Mouse (Mus musculus): ENCODE measurements around the gene Bicdl1.

Bicdl1 gene

DNA sequence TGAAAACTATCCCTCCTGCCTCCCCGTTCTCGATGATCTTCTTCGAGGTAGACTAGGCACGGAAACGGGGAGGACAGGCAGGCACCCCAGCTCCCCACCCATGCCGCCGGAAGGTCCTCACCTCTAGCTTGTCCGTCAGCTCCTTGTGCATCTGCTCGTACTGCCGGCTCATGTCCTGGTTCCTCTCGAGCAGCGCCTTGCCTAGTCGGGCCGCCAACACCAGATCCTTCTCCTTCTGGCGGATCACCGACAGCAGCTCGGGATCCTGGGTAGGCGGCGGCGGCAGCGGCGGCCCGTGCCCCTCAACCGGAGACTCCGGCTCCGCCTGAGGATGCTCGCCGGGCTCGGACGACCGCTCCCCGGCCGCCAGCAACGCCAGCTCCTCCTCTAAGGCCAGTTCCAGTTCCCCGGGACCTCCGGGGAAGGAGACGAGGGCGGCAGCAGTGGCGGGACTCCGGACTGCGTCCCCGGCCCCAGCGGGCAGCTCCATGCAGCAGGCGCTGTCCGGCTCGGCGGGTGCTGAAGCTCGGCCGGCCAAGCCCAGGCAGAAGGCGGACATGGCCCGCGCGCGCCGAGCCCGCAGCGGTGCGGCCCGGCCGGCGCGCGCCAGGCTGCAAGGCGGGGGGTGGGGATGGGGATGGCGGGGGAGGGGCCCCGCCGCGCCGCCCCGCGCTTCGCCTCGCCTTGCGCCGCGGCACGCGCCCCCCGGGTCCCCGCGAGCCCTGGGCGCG lies at the start of gene Bicdl1:
TSS of gene Bicdl1 (minus strand) at position 621 of the 731 bp plus-strand sequence.
- DNase-seq (ENCODE audit: low read depth, low spot score) = peak; percentile 91

DNA sequence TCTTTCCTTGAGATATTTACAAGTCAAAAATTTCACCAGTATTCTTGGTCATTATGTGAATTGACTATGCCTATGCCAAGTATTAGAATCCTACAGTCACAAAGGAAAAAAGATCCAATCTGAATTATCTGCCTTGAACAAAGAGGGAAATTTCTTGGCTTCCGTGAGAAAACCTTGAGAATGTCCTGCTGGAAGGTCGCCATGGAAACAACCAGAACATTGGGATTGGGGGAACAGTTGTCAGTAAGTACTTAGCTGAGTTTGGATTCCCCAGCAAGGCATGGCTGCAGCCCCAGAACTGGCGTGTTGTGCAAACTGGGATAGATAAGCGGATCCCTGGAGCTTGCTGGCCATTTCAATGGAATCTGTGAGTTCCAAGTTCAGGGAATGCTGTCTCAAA lies 45.5 kb upstream of the Bicdl1 start:
- DNase-seq (ENCODE audit: low read depth, low spot score) = peak; percentile 27

DNA sequence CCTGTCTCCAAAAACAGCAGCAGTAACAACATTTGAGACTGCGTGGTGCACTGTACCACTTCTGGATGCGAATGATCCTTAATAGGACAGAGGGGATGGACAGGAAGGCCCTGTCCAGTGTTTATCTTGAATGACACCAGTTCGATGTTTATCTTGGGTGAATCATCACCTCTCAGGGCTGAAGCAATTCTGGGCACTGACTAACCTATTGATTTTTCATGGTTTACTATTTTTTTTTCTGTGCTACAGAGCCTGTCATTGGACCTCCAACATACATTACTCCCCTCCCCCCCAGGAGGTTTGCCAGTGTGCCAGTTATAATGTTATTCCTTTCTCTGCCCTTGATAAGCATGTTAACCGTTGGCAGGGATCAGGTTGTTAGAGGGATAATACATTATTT lies 43.9 kb upstream of the Bicdl1 start:
- no peak for DNase-seq (ENCODE audit: low read depth, low spot score)

DNA sequence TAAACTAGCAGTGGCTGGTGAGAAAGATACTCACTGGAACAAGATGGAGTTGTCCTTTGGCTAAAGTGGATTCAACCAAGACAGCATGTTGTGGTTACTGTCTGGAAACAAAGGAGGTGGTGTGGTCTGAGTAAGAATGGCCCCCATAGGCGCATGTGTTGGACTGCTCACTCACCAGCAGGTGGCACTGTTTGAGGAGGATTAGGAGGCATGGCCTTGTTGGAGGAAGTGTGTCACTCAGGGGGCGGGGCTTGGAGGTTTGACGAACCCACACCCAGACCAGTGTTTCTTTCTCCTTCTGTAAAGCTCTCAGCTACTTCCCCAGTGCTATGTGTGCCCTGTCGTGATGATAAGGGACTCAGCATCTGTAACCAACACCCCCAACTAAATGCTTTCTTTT lies 38.6 kb upstream of the Bicdl1 start:
- DNase-seq (ENCODE audit: low read depth, low spot score) = peak; percentile 71

DNA sequence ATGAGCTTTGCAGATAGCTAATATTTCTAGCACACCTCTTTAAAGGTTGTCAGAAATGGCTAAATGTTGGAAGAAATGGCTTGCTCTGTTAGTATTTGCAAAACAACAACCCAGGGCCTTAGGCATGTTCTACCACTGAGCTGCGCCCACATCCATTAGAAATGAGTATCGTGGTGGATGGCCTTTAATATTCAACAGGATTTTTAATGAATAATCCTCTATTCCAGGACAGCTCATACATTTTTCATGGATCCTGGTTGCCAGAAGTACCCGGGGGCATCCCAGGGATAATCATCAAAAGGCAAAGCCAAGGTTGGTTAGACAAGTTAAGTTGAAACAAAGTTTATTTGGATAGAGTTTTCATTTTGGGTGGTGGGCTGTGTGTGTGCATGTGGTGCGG lies 37.7 kb upstream of the Bicdl1 start:
- no peak for DNase-seq (ENCODE audit: low read depth, low spot score)

DNA sequence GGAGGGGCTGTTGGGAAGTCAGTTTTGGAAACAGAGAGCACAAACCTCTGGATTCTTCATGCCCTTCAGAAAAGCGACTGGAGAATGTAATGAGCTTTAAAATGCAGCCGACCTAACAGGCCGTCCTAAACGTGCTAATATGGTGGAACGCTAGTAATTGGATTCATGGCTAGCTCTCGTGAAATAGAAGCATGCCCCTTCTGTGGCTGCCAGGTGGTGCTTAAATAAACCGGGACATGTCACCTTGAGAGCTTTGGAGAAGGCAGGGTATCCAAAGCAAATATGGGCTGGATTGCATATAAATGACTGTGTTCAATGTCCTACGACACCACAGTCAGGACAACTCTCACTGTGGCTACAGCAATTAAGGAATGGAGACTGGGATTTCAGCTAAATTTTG lies 35.4 kb upstream of the Bicdl1 start:
- no peak for DNase-seq (ENCODE audit: low read depth, low spot score)

- DNase-seq (ENCODE audit: low read depth, low spot score) = no peak
Measured at GRCm38 (mm10) chr5:115763981-115764380, 32.6 kb upstream of the Bicdl1 start.

DNA sequence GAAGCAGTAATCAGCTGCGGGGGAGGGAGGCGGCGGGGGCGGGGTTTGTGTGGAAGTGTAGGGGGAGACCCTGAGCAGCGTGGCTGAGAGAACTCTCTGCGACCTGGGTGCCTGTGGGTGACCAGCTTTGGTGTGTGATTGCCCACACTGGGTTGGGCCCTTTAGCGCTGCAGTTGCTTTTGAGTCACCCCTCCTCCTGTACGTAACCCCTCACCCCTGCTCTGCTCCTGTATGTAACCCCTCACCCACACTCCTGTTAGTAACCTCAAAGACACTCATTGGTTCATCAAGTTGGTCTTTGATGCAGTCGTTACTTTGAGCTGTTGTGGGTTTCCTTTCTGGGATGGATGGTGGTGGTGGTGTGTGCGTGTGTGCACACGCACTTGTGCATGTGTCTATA lies 29.5 kb upstream of the Bicdl1 start:
- DNase-seq (ENCODE audit: low read depth, low spot score) = no peak

DNA sequence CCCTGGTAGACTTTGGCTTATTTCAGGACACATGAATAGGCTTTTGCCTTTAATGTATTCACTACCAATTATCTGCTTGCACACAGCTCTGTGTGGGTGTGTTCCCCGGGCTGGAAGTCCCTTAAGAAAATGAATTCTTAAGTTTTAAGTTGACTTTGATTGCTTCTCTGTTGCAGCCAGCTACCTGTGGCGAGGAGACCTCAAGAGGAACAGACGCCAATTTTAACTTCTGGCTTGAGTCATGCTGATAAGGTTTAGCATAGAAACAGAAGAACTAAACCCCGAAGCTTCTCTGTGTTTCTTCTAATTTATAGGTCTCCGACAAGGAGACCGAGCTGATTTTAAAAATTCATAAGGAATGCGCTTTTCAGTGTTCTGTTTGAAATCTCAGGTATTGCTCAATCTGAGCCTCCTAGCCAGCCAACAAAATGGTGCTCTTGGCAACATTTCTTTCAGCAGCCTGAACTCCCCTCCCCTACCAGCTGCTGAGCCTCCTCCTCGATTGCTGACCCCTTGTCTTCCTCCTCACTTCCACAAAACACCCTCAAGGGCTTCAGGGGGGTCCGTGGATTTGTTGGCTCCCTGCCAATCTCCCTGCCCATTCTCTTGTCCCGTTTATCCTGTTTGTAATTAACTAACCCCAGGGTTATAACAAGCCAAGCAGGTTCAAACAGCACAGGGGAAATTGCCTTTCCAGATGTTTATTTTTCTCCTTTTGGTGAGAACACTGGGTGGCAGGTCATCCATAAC lies 27.2 kb upstream of the Bicdl1 start:
- DNase-seq (ENCODE audit: low read depth, low spot score) = no peak

DNA sequence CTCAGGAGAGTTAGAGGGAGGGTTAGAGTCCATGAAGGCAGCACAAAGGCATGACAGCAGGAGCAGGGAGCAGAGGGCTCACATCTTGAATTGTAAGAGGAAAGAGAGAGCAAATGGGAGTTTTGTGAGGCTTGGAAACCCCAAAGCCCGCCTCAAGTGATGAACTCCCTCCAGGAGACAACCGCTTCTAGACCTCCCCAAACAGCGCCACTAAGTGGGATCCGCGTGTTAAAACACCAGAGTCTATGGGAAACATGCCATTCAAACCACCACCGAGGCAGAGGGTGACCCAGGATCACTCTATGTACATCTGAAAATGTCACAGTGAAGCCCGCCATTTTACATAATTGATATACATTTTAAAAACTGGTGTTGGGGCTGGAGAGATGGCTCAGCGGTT lies 26.1 kb upstream of the Bicdl1 start:
- peak; percentile 52 for DNase-seq (ENCODE audit: low read depth, low spot score)

- DNase-seq (ENCODE audit: low read depth, low spot score) = no peak
Measured at GRCm38 (mm10) chr5:115755501-115755900, 24.1 kb upstream of the Bicdl1 start.

GRCm38 (mm10) chr5:115754831-115755230 lies 23.4 kb upstream of the Bicdl1 start:
- DNase-seq (ENCODE audit: low read depth, low spot score) = no peak

DNA sequence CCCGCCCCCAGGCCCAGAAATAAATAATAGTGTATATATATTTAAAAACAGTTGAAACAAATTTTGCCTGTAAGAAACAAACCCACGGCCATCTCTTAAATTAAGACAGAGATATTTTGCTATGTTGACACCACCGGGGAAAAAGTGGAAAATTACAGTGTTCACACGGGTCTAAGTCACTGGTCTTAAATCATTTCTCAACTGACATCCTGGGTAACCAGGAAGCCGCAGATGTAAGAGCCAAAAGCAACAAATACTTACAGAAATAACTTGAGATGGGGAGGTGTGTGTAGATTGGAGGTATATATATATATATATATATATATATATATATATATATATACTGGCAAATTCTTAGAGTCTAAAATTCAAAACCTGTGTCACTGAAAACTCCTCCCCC lies 21.5 kb upstream of the Bicdl1 start:
- DNase-seq (ENCODE audit: low read depth, low spot score) = no peak

DNA sequence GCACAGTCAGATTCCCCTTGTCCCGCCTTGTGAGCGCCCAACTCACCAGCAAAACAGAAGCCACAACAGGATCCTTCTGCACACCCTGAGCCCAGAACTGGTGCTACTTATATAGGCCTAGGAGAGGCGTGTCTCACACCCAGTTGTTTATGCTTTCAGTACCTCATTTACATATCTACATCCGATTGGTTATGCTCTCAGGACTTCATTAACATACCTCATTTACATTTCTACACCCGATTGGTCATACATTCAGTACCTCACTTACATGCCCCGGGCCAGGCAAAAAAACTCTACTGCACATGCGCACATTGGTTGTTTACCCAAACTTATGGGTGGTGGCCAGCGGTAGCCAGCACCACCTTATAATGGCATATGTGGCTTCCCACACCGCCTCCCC lies 20.5 kb upstream of the Bicdl1 start:
- peak; percentile 68 for DNase-seq (ENCODE audit: low read depth, low spot score)

DNA sequence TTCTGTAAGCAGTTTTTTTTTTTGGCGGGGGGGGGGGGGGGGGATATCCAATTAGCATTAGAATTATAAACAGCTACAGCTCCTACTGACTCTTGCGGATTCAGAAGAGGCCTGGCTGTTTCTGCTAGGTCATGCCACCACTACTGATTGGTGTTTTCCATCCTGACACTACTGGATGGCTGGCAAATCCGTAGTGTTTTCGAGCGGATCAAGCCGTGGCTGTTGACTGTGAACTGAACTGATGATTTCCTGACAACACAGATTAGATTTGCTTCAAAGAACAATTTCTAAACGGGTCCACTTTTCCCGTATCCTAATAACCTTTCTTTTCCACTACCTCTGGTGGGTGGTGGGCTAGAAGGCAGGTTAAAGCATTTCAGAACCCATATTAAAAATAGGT lies 16.9 kb upstream of the Bicdl1 start:
- no peak for DNase-seq (ENCODE audit: low read depth, low spot score)

DNA sequence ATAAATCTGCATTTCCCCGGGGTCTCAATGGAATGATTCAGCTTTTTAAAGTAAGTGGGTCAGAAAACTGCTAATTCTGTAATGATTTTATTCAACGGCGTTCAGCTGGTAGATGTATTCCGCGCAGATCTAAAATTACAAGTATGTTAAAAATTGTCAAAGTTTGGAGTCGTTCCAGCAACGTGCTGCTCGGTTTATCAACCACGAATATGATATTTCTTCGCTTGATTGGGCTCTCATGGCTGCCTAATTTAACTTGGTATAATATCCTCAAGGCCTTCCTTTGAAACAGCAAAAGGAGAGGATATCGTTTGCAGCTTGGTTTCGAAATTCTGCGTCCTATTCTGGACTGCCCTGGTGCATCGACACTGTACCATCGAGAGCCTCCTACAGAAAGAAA lies 13.9 kb upstream of the Bicdl1 start:
- DNase-seq (ENCODE audit: low read depth, low spot score) = no peak

GRCm38 (mm10) chr5:115738032-115738431 lies 6.6 kb upstream of the Bicdl1 start:
- DNase-seq (ENCODE audit: low read depth, low spot score) = peak; percentile 61

DNA sequence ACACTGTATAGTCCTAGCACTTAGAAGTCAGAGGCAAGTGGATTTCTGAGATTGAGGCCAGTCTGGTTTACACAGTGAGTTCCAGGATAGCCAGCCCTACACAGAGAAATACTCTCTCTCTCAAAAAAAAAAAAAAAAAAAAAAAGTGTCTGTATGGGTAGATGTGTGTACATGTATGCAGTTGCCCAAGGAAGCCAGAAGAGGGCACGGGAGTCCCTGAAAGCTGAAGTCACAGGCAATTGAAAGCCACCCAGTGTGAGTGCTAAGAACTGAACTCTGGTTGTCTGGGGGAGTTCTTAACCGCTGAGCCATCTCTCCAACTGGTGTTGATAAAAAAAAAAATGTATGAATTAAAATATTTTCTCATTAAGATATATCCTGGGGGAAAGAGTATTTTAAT lies 3.1 kb upstream of the Bicdl1 start:
- peak; percentile 88 for DNase-seq (ENCODE audit: low read depth, low spot score)

DNA sequence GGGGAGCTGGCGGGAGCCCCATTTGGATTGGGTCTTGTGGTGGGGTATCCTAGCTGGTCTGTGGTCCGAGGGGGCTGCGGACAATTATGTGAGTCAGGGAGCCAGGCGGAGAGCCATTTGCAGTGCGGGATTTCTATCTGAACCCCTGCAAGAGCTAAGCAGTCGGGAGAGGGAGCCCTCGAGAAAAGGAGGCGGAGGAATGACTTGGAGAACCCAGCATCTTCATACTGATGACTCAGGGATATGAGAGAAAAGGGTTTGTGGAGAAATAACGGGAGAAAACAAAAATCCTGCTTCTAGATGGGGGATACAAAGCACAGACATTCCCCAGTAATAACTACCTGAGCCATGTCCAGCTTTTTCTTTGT lies 1.4 kb upstream of the Bicdl1 start:
- DNase-seq (ENCODE audit: low read depth, low spot score) = peak; percentile 85

- peak; percentile 98 for DNase-seq (ENCODE audit: low read depth, low spot score)
Measured at GRCm38 (mm10) chr5:115732176-115732848, 891 bp upstream of the Bicdl1 start.

- DNase-seq (ENCODE audit: low read depth, low spot score) = no peak
Measured at GRCm38 (mm10) chr5:115731732-115732175, 333 bp upstream of the Bicdl1 start.

GRCm38 (mm10) chr5:115730314-115730713 lies 1.1 kb downstream of the Bicdl1 start:
- DNase-seq (ENCODE audit: low read depth, low spot score) = no peak

DNA sequence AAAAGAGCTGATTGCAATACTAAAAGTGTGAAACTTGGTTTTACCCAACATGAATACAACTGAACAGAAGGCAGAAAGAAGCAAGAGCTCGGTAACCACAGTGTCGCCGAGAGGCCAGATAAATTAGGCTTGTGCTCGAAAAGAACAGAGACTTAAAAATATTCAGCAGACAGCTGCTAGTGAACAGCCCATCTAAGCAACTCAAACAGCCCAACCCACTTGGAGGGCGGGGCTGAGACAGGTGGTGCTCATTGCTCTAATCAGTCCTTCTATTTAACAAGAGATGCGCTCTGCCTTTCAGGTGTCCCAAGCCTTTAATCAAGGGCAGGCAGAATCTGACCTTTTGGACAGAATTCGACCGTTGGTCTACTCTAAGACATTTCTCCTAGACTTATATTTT lies 4.8 kb downstream of the Bicdl1 start:
- peak; percentile 28 for DNase-seq (ENCODE audit: low read depth, low spot score)
